Mouse (Mus musculus) stomach, postnatal 0 days (tissue): ENCODE measurements around the gene Stc2. TPM values are rescaled to one million over a fixed set of nuclear protein-coding genes. Genes with fewer than 3 reads are reported as not detected.

Experiments
- ATAC-seq: fragments of 200-750 bp; cut with Nextera tagmentation; 2 replicates; pipeline ENCODE4 v1.8.0; 2017; ENCODE audit not compliant: low FRiP score, low TSS enrichment
- DNase-seq: peaks from one replicate; pipeline ENCODE4 v3.0.0-alpha.2; 2016; ENCODE audit warnings: low spot score
- H3K27ac ChIP-seq: fragments of 300-500 bp; sonication (generic); replicated peaks from 2 replicates; pipeline ENCODE4 v1.5.1; 2014; ENCODE audit warnings: mild to moderate bottlenecking, control low read depth
- H3K27me3 ChIP-seq: fragments of 300-500 bp; sonication (generic); 2 replicates; pipeline ENCODE4 v1.6.1; 2014; ENCODE audit warnings: low read length; ENCODE audit not compliant: control insufficient read depth, insufficient read depth
- H3K36me3 ChIP-seq: fragments of 300-500 bp; sonication (generic); 2 replicates; pipeline ENCODE4 v1.6.1; 2014; ENCODE audit warnings: low read length, mixed read lengths; ENCODE audit not compliant: control insufficient read depth, insufficient read depth
- H3K4me1 ChIP-seq: fragments of 300-500 bp; sonication (generic); replicated peaks from 2 replicates; pipeline ENCODE4 v1.6.1; 2014; ENCODE audit warnings: antibody characterized with exemption; ENCODE audit not compliant: control insufficient read depth, insufficient read depth
- H3K4me2 ChIP-seq: fragments of 300-500 bp; sonication (generic); replicated peaks from 2 replicates; pipeline ENCODE4 v1.6.1; 2014; ENCODE audit warnings: low read depth, mild to moderate bottlenecking, control low read depth, moderate library complexity
- H3K4me3 ChIP-seq: fragments of 300-500 bp; sonication (generic); 2 replicates; pipeline ENCODE4 v1.5.1; 2014; ENCODE audit warnings: low read depth, low read length, control low read depth
- H3K9ac ChIP-seq: fragments of 300-500 bp; sonication (generic); 2 replicates; pipeline ENCODE4 v1.6.1; 2014; ENCODE audit warnings: mild to moderate bottlenecking, low read length, control low read depth, mixed read lengths
- H3K9me3 ChIP-seq: fragments of 300-500 bp; sonication (generic); 2 replicates; pipeline ENCODE4 v1.6.1; 2016; ENCODE audit warnings: low read length; ENCODE audit not compliant: control insufficient read depth
- CTCF ChIP-seq: IDR thresholded peaks from 2 replicates; pipeline ENCODE4 v1.5.1; 2016; ENCODE audit warnings: antibody characterized with exemption, low read depth, mild to moderate bottlenecking, moderate library complexity
- EP300 ChIP-seq: optimal IDR thresholded peaks from 2 replicates; pipeline ENCODE3; 2016; ENCODE audit warnings: antibody characterized with exemption
- WGBS: fragments of 180-500 bp; shearing (Covaris S2); extraction: QIAGEN DNeasy Blood & Tissue Kit; methylation state at CpG from one replicate; pipeline ENCODE4 v1.1.7; 2014; 5-methylcytosine and 5-hydroxymethylcytosine counted together
- polyA plus RNA-seq: library from polyadenylated mRNA; unstranded; fragments of >200 nt; fragmentation: Nextera tagmentation; extraction: Ambion mirVana; gene quantifications from 2 replicates; pipeline ENCODE4 v1.2.1, GENCODE M21; 2015

Gene Stc2
- polyA plus RNA-seq, 1 experiment from 2014 or later: 4.5 TPM

DNA sequence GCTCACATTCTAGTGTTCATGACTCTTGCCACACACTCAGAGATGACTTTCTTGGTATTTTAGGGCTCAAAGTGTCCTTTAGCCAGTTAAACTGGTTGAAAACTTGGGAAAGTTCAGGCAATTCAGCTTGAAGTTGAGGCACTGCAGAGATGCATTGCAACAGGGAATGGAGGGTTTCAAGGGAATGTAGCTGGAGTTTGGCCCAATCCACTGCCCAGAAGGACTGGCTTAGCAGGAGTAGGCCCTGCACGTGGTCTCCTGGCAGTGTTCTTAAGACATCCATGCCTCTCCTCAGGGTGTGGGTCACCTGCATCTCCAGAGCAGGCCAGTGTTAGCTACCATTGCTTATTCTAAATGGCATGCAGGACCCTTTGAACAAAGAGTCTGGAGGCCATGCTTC, 7.0 kb downstream of the Stc2 start:
- Histone ChIP-seq H3K36me3 (no peaks in the 10 kb centered on the region), H3K27me3 (no peaks in the 10 kb centered on the region), H3K4me2 (no peak overlapping the region), H3K9ac (no peak overlapping the region), H3K4me3 (no peak overlapping the region), H3K9me3 (no peaks in the 10 kb centered on the region), H3K4me1 (no peaks in the 10 kb centered on the region), H3K27ac (no peak overlapping the region)
- 53% methylated on average over 1 of the region's 1 CpGs for WGBS
- TF ChIP-seq CTCF (no peak), EP300 (no peak)
- DNase-seq: peak; percentile 5
- no peak for ATAC-seq

DNA sequence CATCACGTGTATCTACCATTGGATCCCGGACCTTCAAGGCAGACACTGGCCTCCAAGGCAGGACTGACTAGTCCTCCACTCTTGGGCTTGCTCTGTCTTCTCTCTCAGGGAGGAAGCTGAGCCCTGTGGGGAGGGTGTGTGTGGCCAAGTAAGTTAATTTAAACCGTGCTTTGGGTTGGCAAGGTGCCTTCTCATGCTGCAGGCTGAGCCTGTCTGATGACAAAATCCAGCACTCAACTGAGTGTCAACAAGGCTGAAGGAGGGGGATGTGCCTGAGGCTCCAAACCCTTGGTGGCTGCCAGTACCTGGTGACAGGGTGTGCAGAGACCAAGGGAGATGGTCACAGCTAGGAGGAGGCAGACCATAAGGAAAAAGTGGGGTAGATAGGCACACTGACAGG, 7.5 kb downstream of the Stc2 start:
- DNase-seq: peak; percentile 13
- no peak overlapping the region for H3K4me2 ChIP-seq
- WGBS: 51% methylated on average over 3 of the region's 3 CpGs
- no peak overlapping the region for H3K4me3 ChIP-seq
- H3K27ac ChIP-seq: no peak overlapping the region
- no peaks in the 10 kb centered on the region for H3K4me1 ChIP-seq
- no peaks in the 10 kb centered on the region for H3K27me3 ChIP-seq
- H3K9me3 ChIP-seq: no peaks in the 10 kb centered on the region
- no peaks in the 10 kb centered on the region for H3K36me3 ChIP-seq
- H3K9ac ChIP-seq: no peak overlapping the region
- no peak for TF ChIP-seq EP300
- TF ChIP-seq CTCF: no peak
- no peak for ATAC-seq

DNA sequence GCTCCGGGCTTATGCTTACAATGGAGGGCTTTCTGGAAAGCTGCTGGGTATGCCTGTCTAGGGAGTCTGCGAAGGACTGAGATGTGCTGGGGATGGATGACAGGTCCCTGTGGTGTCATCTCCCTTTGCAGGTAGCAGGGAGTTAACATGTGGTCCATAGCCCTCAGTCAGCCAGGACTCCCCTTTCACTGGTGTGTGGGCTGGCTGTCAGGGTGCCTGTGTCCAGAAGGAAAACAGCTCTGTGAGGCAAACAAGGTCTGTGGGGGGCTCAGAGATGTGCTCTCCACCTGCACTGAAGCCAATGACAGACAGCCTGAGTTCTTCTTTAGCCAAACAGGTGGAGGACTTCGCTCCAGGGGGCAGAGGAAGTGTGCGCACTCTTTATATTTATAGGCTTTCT, 8.8 kb downstream of the Stc2 start:
- no peak overlapping the region for H3K4me3 ChIP-seq

DNA sequence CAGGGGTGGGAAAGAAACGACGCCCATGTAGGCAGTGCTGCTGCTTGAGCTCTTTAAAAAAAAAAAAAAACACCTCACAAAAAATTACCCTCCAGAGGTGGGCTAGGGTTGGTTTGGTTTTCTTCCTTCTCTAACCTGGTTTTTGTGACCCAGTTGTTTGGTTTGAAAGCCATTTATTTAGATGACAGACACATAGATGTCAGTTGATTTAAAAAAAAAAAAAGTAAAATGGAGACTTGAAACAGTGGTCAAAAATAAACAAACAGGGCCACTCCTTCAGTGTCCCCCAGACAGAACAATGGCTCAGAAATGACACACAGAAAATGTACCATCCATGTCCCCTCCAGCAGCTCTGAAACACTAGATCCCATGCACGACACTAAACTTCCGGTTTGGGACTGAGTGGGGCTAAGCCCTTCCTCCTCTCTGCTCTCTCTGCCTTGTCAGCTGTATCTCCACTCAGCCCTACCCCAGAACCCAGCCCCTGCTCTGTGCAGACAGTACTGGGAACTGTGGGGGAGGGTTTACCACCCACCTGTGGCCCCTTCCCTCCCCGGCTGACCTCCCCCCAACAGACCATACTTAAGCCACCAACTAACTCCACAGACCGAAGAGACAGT, 10.5 kb downstream of the Stc2 start:
- Histone ChIP-seq H3K4me2 (no peak overlapping the region), H3K27me3 (no peaks in the 10 kb centered on the region), H3K4me1 (no peaks in the 10 kb centered on the region), H3K9ac (no peak overlapping the region), H3K27ac (no peak overlapping the region), H3K4me3 (no peak overlapping the region), H3K9me3 (no peaks in the 10 kb centered on the region), H3K36me3 (no peaks in the 10 kb centered on the region)
- WGBS: 65% methylated on average over 6 of the region's 6 CpGs
- DNase-seq: peak; percentile 7
- TF ChIP-seq CTCF (no peak), EP300 (no peak)
- no peak for ATAC-seq

More for the DNA sequence above, 8.8 kb downstream of the Stc2 start:
- DNase-seq (peak; percentile 9), ATAC-seq (no peak)
- Histone ChIP-seq H3K36me3 (no peaks in the 10 kb centered on the region), H3K9ac (no peak overlapping the region), H3K4me2 (no peak overlapping the region), H3K9me3 (no peaks in the 10 kb centered on the region), H3K27ac (no peak overlapping the region), H3K27me3 (no peaks in the 10 kb centered on the region), H3K4me1 (no peaks in the 10 kb centered on the region)
- no peak for TF ChIP-seq EP300
- no peak for TF ChIP-seq CTCF
- 94% methylated on average over 4 of the region's 4 CpGs for WGBS

DNA sequence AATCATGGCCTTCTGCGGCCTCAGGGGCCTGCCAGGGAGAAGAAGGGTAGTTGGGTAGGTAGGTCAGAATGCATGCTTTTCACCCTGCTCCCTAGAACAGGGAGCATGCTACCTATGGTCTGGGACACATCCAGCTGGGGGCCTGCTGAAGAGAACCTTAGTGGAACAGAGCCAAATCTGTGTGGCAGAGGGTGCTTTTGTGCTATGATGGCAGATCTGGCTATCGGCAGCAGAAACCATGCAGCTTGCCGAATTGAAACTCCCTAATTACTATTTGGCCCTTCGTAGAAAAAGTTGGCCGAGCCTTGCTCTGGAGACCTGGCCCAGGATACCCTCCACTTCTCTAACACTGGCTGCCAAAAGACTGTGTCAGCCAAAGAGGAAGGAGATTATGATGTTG, 11.4 kb downstream of the Stc2 start:
- peak; percentile 7 for DNase-seq
- H3K9me3 ChIP-seq: no peaks in the 10 kb centered on the region
- no peaks in the 10 kb centered on the region for H3K4me1 ChIP-seq
- H3K27ac ChIP-seq: no peak overlapping the region
- 89% methylated on average over 5 of the region's 5 CpGs for WGBS
- H3K4me3 ChIP-seq: no peak overlapping the region
- ATAC-seq: no peak
- no peak overlapping the region for H3K4me2 ChIP-seq
- no peaks in the 10 kb centered on the region for H3K27me3 ChIP-seq
- H3K9ac ChIP-seq: no peak overlapping the region
- TF ChIP-seq CTCF (no peak), EP300 (no peak)
- H3K36me3 ChIP-seq: no peaks in the 10 kb centered on the region

DNA sequence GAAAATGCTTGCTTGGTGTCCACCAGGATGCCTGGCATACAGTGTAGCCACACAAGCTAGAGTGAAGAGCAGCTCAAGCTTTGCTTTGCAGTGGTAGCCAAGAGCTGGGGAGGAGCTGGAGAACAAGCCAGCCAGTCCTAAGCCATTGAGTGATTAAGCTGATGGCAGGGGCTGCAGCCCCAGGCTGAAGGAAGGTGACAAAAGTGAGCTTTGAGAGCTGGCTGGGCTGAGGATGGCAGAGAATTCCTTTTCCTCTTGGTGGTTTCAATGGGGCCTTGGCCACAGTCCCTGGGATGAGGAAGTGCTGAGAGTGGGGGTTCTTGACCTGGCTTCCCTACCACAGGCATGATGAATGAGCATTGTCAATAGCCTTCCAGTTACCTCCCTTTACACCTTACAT, 13.0 kb downstream of the Stc2 start:
- ATAC-seq (no peak), DNase-seq (peak; percentile 9)
- Histone ChIP-seq H3K4me3 (no peak overlapping the region), H3K4me1 (no peaks in the 10 kb centered on the region), H3K9me3 (no peaks in the 10 kb centered on the region), H3K9ac (no peak overlapping the region), H3K27me3 (no peaks in the 10 kb centered on the region), H3K27ac (no peak overlapping the region), H3K4me2 (no peak overlapping the region), H3K36me3 (no peaks in the 10 kb centered on the region)
- TF ChIP-seq CTCF (no peak), EP300 (no peak)
